Mouse (Mus musculus): ENCODE measurements around the gene Tmcc2. TPM values are rescaled to one million over a fixed set of nuclear protein-coding genes. Genes with fewer than 3 reads are reported as not detected.

Gene Tmcc2
- polyA plus RNA-seq, 1 experiment = 35.2 TPM

- TF ChIP-seq TCF3 (IDR thresholded peaks at IDR 0.05; ENCODE audit: insufficient read length, low read depth) = no peak
- TF ChIP-seq USF1 (IDR thresholded peaks at IDR 0.05; ENCODE audit: low read depth) = no peak
- no peak for TF ChIP-seq SRF (IDR thresholded peaks at IDR 0.05; ENCODE audit: control insufficient read depth, insufficient read length, low read depth)
- no peak for TF ChIP-seq MAX (IDR thresholded peaks at IDR 0.05; ENCODE audit: low read depth)
- TF ChIP-seq REST (IDR thresholded peaks at IDR 0.05; ENCODE audit: insufficient read depth, insufficient read length) = no peak
- TF ChIP-seq CEBPB (IDR thresholded peaks at IDR 0.05; ENCODE audit: insufficient read depth, poor library complexity, severe bottlenecking) = no peak
- no peak for TF ChIP-seq MYOG (IDR thresholded peaks at IDR 0.05; ENCODE audit: control insufficient read depth in 1 of 3, insufficient read depth in 1 of 3, insufficient read length in 2 of 3, low read depth in 2 of 3)
- no peak for TF ChIP-seq MYOD1 (IDR thresholded peaks at IDR 0.05; ENCODE audit: control insufficient read depth in 1 of 3, insufficient read length in 2 of 3, low read depth in 2 of 3)
- no peak for TF ChIP-seq POLR2A (IDR thresholded peaks at IDR 0.05; ENCODE audit: insufficient read length, low read depth)
- no peak for TF ChIP-seq TCF12 (IDR thresholded peaks at IDR 0.05; ENCODE audit: insufficient read depth, poor library complexity, severe bottlenecking)
- no peak for TF ChIP-seq E2F4 (IDR thresholded peaks at IDR 0.05; ENCODE audit: insufficient read depth)
- no peak for TF ChIP-seq POLR2AphosphoS2 (IDR thresholded peaks at IDR 0.05; ENCODE audit: insufficient read length, low read depth)
Measured at GRCm38 (mm10) chr1:132422912-132423696, 32.0 kb upstream of the Tmcc2 start.

GRCm38 (mm10) chr1:132420662-132421061 is 29.6 kb upstream of the Tmcc2 start:
- Histone ChIP-seq H3K4me2 (ENCODE audit: low read depth) (peak overlapping the region; percentile 89), H3K4me3 (no peak overlapping the region), H3K27me3 (ENCODE audit: control insufficient read depth, insufficient read depth, insufficient read length) (no peaks in the 10 kb centered on the region), H3K79me2 (ENCODE audit: control insufficient read depth, insufficient read depth) (peaks cover 63% of the 10 kb centered on the region), H3K36me3 (ENCODE audit: control insufficient read depth, insufficient read depth) (no peaks in the 10 kb centered on the region), H3ac (ENCODE audit: control insufficient read depth, insufficient read length) (no peak overlapping the region)
- no peak for TF ChIP-seq POLR2AphosphoS2 (IDR thresholded peaks at IDR 0.05; ENCODE audit: insufficient read length, low read depth)
- TF ChIP-seq TCF3 (IDR thresholded peaks at IDR 0.05; ENCODE audit: insufficient read length, low read depth) = no peak
- TF ChIP-seq MAX (IDR thresholded peaks at IDR 0.05; ENCODE audit: low read depth) = no peak
- TF ChIP-seq POLR2A (IDR thresholded peaks at IDR 0.05; ENCODE audit: insufficient read length, low read depth) = no peak
- TF ChIP-seq E2F4 (IDR thresholded peaks at IDR 0.05; ENCODE audit: insufficient read depth) = no peak
- no peak for TF ChIP-seq REST (IDR thresholded peaks at IDR 0.05; ENCODE audit: insufficient read depth, insufficient read length)
- no peak for TF ChIP-seq USF1 (IDR thresholded peaks at IDR 0.05; ENCODE audit: low read depth)

More at GRCm38 (mm10) chr1:132422912-132423696, 32.0 kb upstream of the Tmcc2 start:
- no peak overlapping the region for H3K4me2 ChIP-seq (ENCODE audit: low read depth)
- H3K27me3 ChIP-seq (ENCODE audit: control insufficient read depth, insufficient read depth, insufficient read length) = no peaks in the 10 kb centered on the region
- peaks cover 70% of the 10 kb centered on the region for H3K79me2 ChIP-seq (ENCODE audit: control insufficient read depth, insufficient read depth)
- H3ac ChIP-seq (ENCODE audit: control insufficient read depth, insufficient read length) = no peak overlapping the region
- H3K36me3 ChIP-seq (ENCODE audit: control insufficient read depth, insufficient read depth) = peaks cover 4% of the 10 kb centered on the region
- H3K4me3 ChIP-seq = no peak overlapping the region

- Histone ChIP-seq H3ac (ENCODE audit: control insufficient read depth, insufficient read length) (no peak overlapping the region), H3K4me2 (ENCODE audit: low read depth) (peak overlapping the region; percentile 93), H3K79me2 (ENCODE audit: control insufficient read depth, insufficient read depth) (peaks cover 63% of the 10 kb centered on the region), H3K36me3 (ENCODE audit: control insufficient read depth, insufficient read depth) (no peaks in the 10 kb centered on the region), H3K4me3 (no peak overlapping the region), H3K27me3 (ENCODE audit: control insufficient read depth, insufficient read depth, insufficient read length) (no peaks in the 10 kb centered on the region)
- TF ChIP-seq MAX (IDR thresholded peaks at IDR 0.05; ENCODE audit: low read depth) (no peak), MYOG (IDR thresholded peaks at IDR 0.05; ENCODE audit: control insufficient read depth in 1 of 3, insufficient read depth in 1 of 3, insufficient read length in 2 of 3, low read depth in 2 of 3) (no peak)
Measured at GRCm38 (mm10) chr1:132420206-132420605, 29.1 kb upstream of the Tmcc2 start.

- H3K36me3 ChIP-seq (ENCODE audit: control insufficient read depth, insufficient read depth) = no peaks in the 10 kb centered on the region
- peak within 1 kb of the TSS; percentile 38 for H3ac ChIP-seq (ENCODE audit: control insufficient read depth, insufficient read length)
- peak within 1 kb of the TSS; percentile 62 for H3K4me3 ChIP-seq
- no peaks in the 10 kb centered on the region for H3K27me3 ChIP-seq (ENCODE audit: control insufficient read depth, insufficient read depth, insufficient read length)
- H3K79me2 ChIP-seq (ENCODE audit: control insufficient read depth, insufficient read depth) = peaks cover 40% of the 10 kb centered on the region
- H3K4me2 ChIP-seq (ENCODE audit: low read depth) = peak within 1 kb of the TSS; percentile 93
- TF ChIP-seq TCF12 (IDR thresholded peaks at IDR 0.05; ENCODE audit: insufficient read depth, poor library complexity, severe bottlenecking) (no peak), MYOG (IDR thresholded peaks at IDR 0.05; ENCODE audit: control insufficient read depth in 1 of 3, insufficient read depth in 1 of 3, insufficient read length in 2 of 3, low read depth in 2 of 3) (peak in 2 of 3 experiments; percentile 11 to 81), E2F4 (IDR thresholded peaks at IDR 0.05; ENCODE audit: insufficient read depth) (no peak), MYOD1 (IDR thresholded peaks at IDR 0.05; ENCODE audit: control insufficient read depth in 1 of 3, insufficient read length in 2 of 3, low read depth in 2 of 3) (peak in 1 of 3 experiments; percentile 47), POLR2A (IDR thresholded peaks at IDR 0.05; ENCODE audit: insufficient read length, low read depth) (peak; percentile 81), CEBPB (IDR thresholded peaks at IDR 0.05; ENCODE audit: insufficient read depth, poor library complexity, severe bottlenecking) (0 out of 2 replicates have a peak, but pooled peaks have one; percentile 16), SRF (IDR thresholded peaks at IDR 0.05; ENCODE audit: control insufficient read depth, insufficient read length, low read depth) (peak; percentile 38), POLR2AphosphoS2 (IDR thresholded peaks at IDR 0.05; ENCODE audit: insufficient read length, low read depth) (peak; percentile 85)
Measured at GRCm38 (mm10) chr1:132417319-132418251, 26.5 kb upstream of the Tmcc2 start, which contains the start of gene Dstyk. Gene Dstyk, plus strand, starts transcription at chr1:132417555.
